Mouse (Mus musculus) limb, embryonic 10.5 days (tissue): ENCODE results near the gene Pld1. TPM values are rescaled to one million over a fixed set of nuclear protein-coding genes. Genes with fewer than 3 reads are reported as not detected.

Experiments
- DNase-seq: peaks from one replicate; pipeline ENCODE4 v3.0.0-alpha.2; 2017; ENCODE audit warnings: low spot score
- H3K27ac ChIP-seq: fragments of 300-500 bp; sonication (generic); 2 replicates; pipeline ENCODE4 v1.5.1; 2016; ENCODE audit warnings: mild to moderate bottlenecking
- H3K27me3 ChIP-seq: fragments of 300-500 bp; sonication (generic); 2 replicates; pipeline ENCODE4 v1.6.1; 2016; ENCODE audit warnings: low read depth, mild to moderate bottlenecking; ENCODE audit not compliant: poor library complexity, severe bottlenecking
- H3K36me3 ChIP-seq: fragments of 300-500 bp; sonication (generic); 2 replicates; pipeline ENCODE4 v1.6.1; 2016; ENCODE audit warnings: mild to moderate bottlenecking, moderate library complexity
- H3K4me1 ChIP-seq: fragments of 300-500 bp; sonication (generic); 2 replicates; pipeline ENCODE4 v1.6.1; 2016
- H3K4me3 ChIP-seq: fragments of 300-500 bp; sonication (generic); 2 replicates; pipeline ENCODE4 v1.5.1; 2016; ENCODE audit warnings: mild to moderate bottlenecking, moderate library complexity
- H3K9me3 ChIP-seq: fragments of 300-500 bp; sonication (generic); replicated peaks from 2 replicates; pipeline ENCODE4 v1.6.1; 2016; ENCODE audit warnings: mild to moderate bottlenecking
- WGBS: fragments of 180-500 bp; shearing (Covaris S2); methylation state at CpG from one replicate; pipeline ENCODE4 v1.1.7; 2016; 5-methylcytosine and 5-hydroxymethylcytosine counted together
- polyA plus RNA-seq: library from polyadenylated mRNA; unstranded; fragments of >200 nt; fragmentation: Nextera tagmentation; extraction: Ambion mirVana; gene quantifications from 2 replicates; pipeline ENCODE4 v1.2.1, GENCODE M21; 2016

Gene Pld1
- polyA plus RNA-seq, 1 experiment from 2014 or later, result 2.1 TPM

DNA sequence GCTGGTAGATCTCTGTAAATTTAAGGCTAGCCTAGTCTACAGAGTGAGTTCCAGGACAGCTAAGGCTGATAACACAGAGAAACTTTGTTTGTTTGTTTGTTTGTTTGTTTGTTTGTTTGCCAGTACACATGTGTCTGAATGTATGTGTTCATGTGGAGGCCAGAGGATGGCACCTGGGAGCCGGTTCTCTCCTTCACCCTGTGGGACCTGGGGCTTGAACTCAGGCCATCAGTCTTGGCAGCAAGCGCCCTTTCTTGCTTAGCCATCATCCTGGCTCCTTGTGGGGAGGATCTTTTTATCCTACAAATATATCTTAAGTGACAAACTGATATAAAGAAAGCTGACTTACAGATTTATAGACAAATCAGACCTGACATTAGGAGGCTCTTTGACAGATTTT, 44.8 kb downstream of the Pld1 start:
- Histone ChIP-seq H3K9me3 (no peaks in the 10 kb centered on the region), H3K36me3 (no peaks in the 10 kb centered on the region), H3K4me3 (no peak overlapping the region), H3K4me1 (peaks cover 8% of the 10 kb centered on the region; the same call in 1 of the 2 replicates), H3K27ac (no peak overlapping the region), H3K27me3 (no peaks in the 10 kb centered on the region)
- no peak for DNase-seq
- 79% methylated on average over 2 of the region's 2 CpGs for WGBS

DNA sequence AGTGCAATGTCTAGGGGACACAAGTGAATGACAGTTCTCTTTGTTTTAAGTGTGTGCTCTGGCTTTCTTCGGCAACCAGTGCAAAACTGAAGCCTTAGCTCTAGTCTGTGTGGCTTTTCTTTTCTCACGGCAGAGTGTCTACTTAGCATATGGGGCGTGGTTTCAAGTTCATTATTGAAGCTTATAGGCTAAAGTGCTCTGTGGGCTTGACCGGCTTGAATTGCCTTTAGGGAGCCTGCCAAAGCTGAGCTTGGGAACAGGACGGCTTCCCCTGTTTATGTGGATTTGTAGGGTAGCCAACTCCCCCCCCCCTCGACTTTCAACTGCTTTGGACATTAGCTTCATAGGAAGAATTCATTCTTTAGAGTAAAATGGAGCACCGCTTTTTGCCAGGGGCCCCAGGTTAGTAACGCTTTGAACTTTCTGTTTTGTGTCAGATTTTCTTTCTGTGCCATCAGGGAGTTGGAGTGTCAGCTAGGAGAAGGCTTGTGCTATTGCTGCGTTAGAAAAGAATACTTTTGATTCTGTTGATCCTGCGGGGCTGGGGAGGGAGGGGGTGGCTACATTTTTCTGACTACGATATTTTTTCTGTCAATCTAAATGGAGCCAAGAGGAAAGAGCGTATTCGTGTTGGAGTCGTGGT, 45.6 kb downstream of the Pld1 start:
- peak; percentile 49 for DNase-seq
- Histone ChIP-seq H3K4me3 (peak overlapping the region; percentile 34), H3K36me3 (no peaks in the 10 kb centered on the region), H3K27ac (no peak overlapping the region), H3K9me3 (no peaks in the 10 kb centered on the region), H3K27me3 (no peaks in the 10 kb centered on the region), H3K4me1 (peaks cover 8% of the 10 kb centered on the region; the same call in 1 of the 2 replicates)
- WGBS, result 27% methylated on average over 14 of the region's 14 CpGs

DNA sequence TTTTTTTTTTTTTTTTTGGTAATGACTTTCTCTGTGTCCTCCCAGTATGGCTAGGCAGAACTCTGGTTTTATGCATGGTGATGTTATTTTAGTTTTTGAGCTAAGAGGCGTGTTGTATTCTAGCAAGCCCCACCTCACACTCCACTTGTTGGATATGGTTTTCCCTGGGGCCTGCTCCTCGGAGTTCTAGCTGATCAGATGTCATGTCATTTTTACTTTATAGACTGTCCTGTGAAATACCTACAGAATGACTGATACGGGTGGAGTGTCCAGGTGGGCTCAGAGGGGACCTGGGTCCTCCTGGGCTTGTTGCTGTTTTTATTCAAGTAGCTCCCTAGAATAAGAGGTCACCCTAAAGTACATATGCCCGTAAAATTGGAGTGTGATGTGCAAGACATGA, 46.1 kb downstream of the Pld1 start:
- no peaks in the 10 kb centered on the region for H3K9me3 ChIP-seq
- WGBS, result 76% methylated on average over 4 of the region's 4 CpGs
- no peaks in the 10 kb centered on the region for H3K27me3 ChIP-seq
- no peak overlapping the region for H3K4me3 ChIP-seq
- peaks cover 12% of the 10 kb centered on the region; the same call in 1 of the 2 replicates for H3K4me1 ChIP-seq
- H3K27ac ChIP-seq, result no peak overlapping the region
- DNase-seq, result no peak
- no peaks in the 10 kb centered on the region for H3K36me3 ChIP-seq

DNA sequence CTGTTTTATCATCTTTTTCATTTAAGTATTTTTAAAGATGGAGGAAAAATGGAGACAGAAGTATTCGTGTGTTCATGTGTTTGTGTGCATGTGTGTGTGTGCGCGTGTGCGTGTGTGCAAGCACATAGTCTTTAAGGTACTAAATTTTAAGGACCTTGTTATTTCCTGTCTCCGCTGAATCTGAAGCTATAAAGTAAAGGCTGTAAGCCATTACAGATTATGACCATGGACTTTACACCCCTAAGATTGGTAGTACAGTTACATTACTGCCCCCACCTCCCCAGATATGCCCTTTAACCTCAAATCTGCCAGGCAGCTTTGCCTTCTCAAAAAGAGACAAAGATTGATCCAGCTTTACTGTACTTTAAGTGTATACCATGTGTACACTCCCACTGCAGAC, 46.8 kb downstream of the Pld1 start:
- no peaks in the 10 kb centered on the region for H3K36me3 ChIP-seq
- no peaks in the 10 kb centered on the region for H3K27me3 ChIP-seq
- WGBS, result 93% methylated on average over 5 of the region's 5 CpGs

DNA sequence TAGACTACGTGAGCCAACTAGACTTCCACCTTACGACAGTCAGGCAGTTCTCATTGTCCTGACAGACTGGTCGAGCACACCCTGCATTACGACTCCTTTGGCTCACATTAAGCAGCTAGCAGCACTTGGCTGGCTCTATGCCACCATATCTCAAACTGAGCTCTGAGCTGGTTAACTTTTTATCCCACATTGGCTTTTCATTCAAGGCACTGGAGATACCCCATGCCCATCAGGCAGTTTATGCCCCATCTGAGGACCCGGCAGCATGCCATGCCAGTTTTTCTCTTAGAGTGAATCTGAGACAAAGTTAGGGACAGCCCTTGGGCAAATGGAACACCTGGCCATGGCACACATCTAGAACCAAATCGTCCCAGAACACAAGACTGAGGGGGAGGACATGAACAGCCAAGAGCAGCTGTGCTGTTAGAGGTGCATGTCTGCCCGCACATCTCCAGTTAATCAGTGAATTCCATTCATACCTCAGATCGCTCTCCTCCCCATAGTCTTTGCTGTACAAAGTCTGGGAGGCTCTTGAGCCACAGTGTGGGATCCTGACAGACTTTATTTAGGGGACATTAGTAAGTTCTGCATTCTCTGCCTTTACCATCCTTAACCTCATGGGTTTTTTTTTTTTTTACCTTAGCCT, 49.5 kb downstream of the Pld1 start:
- Histone ChIP-seq H3K36me3 (no peaks in the 10 kb centered on the region), H3K27ac (no peak overlapping the region), H3K9me3 (no peaks in the 10 kb centered on the region), H3K4me3 (no peak overlapping the region), H3K27me3 (no peaks in the 10 kb centered on the region), H3K4me1 (peaks cover 12% of the 10 kb centered on the region; the same call in 1 of the 2 replicates)
- no peak for DNase-seq
- WGBS, result 75% methylated on average over 8 of the region's 8 CpGs

More for the DNA sequence above, 46.8 kb downstream of the Pld1 start:
- Histone ChIP-seq H3K9me3 (no peaks in the 10 kb centered on the region), H3K4me3 (no peak overlapping the region), H3K4me1 (peaks cover 12% of the 10 kb centered on the region; the same call in 1 of the 2 replicates), H3K27ac (no peak overlapping the region)
- DNase-seq, result no peak

DNA sequence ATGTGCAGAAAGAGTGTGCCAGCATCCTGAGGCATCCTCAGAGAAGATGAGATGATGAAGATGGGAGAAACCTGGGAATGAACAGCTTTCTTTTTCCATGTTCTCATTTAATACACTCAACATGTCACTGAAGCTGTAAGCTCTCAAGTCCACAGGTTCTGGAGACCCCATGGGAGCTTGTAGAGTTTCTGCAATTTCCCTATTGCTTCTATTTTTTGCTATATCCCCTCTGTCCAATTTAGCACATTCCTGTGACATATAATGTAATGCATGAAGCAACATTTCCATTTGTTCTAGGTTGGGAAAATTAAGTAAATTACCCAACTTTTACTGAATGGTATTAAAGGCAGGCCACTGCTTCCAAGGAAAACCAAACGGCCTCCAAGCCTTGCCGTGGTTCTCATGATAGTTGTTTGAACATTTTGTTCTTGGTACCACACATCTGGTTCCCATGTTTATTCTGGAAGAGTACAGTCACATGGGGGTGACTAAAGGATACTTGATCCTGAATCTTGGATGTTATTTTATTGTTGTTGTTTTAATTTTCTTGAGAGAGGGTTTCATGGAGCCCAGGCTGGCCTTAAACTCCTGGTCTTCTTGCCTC, 52.7 kb downstream of the Pld1 start:
- no peak for DNase-seq
- H3K27ac ChIP-seq, result no peak overlapping the region
- 0 out of 2 replicates have a peak, but pooled peaks cover 3% of the 10 kb centered on the region for H3K4me1 ChIP-seq
- no peaks in the 10 kb centered on the region for H3K9me3 ChIP-seq
- 89% methylated on average over 2 of the region's 2 CpGs for WGBS
- no peaks in the 10 kb centered on the region for H3K36me3 ChIP-seq
- H3K27me3 ChIP-seq, result no peaks in the 10 kb centered on the region
- no peak overlapping the region for H3K4me3 ChIP-seq

DNA sequence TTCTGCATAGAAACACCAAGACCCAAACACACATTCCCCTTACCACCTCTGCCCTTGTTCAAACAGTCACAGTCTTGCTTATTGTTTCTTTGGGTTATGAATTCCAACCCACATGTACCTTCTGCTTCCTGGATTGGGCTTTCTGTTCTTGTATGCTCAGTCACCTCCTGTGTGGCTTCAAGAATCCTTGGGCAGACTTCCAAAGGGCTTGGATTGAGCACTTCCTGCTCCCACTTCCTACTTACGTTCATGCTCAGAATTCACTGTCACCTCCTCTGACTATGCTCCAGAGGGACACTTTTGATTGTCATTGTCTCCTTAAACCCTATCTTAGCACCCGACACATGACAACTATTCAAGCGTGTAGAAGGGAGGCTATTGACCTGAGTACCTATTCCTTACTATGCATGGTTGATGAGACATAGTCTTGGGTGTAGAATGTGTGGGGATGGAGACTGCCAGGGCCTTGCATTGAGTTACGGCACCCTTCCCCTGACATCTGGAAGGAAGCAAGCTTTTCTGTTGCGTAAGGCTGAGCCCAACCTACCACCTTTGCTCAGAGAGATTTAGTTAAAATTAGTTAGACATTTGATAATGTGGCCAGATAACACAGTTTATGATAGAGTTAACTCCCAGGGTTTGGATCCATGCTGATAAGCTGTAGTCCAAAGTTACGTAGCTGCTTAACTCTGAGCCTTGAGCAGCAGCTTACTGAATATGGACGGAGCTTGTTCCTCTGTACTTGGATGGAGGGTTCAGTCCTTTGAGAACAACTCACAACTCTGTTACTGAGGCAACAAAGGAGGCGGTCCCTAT, 55.9 kb downstream of the Pld1 start:
- Histone ChIP-seq H3K9me3 (no peaks in the 10 kb centered on the region), H3K4me3 (no peak overlapping the region), H3K36me3 (no peaks in the 10 kb centered on the region), H3K27ac (no peak overlapping the region), H3K27me3 (no peaks in the 10 kb centered on the region), H3K4me1 (0 out of 2 replicates have a peak, but pooled peaks cover 2% of the 10 kb centered on the region)
- WGBS, result 91% methylated on average over 8 of the region's 8 CpGs
- no peak for DNase-seq

DNA sequence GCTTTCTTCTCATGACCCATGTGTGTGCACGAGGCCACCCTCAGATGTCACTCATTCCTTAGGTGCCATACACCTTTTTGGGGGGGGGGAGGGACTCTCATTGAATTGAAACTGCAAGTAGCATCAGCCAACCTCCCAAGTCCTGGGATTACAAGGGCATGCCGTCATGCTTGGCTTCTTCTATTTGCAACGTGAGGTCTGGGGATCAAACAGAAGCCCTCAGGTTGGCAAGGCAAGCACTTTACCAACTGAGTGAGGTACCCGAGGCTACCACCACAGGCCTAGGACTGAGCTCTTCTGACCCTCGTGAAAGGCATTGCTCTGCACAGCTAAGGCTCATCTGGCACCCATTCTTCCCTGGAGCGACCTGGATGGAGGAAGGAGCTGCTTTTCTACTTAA, 65.8 kb downstream of the Pld1 start:
- H3K27ac ChIP-seq, result no peak overlapping the region
- DNase-seq, result peak; percentile 6
- H3K4me3 ChIP-seq, result no peak overlapping the region
- H3K4me1 ChIP-seq, result no peaks in the 10 kb centered on the region
- no peaks in the 10 kb centered on the region for H3K36me3 ChIP-seq
- WGBS, result 83% methylated on average over 6 of the region's 6 CpGs
- H3K9me3 ChIP-seq, result no peaks in the 10 kb centered on the region
- H3K27me3 ChIP-seq, result no peaks in the 10 kb centered on the region

DNA sequence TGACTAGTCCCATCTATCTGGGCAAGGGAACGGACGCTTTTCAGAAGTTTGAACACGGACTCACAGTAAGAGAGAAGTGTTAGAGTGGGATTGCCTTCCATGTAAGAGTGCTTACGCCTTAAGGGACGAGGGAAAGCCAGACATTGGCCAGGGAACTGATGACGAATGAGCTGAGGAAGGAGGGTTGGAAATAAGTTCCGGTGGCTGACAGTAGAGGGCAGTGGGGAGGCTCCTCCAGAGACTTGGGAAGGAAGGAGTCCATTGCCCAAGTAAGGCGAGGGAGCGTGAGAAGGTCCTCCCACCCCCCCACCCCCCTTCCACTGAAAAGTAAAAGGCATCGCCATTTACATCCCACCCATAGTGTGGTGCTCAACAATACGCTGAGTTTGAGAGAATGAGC, 69.2 kb downstream of the Pld1 start:
- peak; percentile 26 for DNase-seq
- Histone ChIP-seq H3K9me3 (no peaks in the 10 kb centered on the region), H3K4me3 (no peak overlapping the region), H3K27ac (no peak overlapping the region), H3K27me3 (no peaks in the 10 kb centered on the region), H3K4me1 (no peaks in the 10 kb centered on the region), H3K36me3 (no peaks in the 10 kb centered on the region)
- WGBS, result 85% methylated on average over 11 of the region's 11 CpGs

DNA sequence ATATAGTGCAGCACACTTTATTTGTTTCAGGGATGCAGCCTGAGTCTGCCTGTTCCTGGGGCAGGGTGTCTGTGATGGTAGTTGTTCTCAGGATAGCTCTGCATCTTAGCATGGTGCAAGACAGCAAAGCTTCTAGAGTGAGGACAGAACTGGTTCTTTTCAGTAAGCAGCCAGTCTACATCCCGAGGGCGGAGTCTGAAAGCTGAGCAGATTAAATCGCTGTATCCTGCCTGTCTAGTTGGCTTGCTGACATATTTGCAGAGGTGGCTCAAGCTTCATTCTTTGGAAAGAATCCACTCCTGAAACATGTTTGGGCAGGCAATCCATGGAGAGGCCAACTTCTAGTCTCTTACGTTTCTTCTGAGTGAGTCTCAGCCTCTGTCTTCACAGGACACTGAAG, 69.9 kb downstream of the Pld1 start:
- Histone ChIP-seq H3K4me3 (no peak overlapping the region), H3K4me1 (no peaks in the 10 kb centered on the region), H3K9me3 (no peaks in the 10 kb centered on the region), H3K27me3 (no peaks in the 10 kb centered on the region), H3K27ac (no peak overlapping the region), H3K36me3 (no peaks in the 10 kb centered on the region)
- peak; percentile 18 for DNase-seq
- WGBS, result 84% methylated on average over 4 of the region's 4 CpGs

DNA sequence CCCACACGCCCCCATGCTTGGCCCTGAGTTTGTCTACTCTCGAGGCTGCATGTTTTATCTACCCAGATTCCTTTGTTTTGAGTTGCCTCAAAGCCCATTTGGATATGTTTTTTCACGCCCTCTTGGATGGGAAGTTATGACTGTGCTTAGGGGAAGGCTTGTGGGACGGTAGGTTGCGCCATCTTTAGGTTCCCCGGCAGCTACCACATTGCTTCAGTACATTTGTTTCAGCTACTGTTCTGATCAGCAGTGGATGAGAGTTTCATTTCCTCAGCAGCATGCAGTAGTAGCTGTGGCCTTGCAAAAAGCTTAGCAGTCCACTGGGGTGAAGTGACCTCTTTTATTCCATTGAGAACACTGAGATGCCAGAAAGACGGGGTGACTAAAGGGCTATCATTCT, 73.7 kb downstream of the Pld1 start:
- Histone ChIP-seq H3K4me1 (no peaks in the 10 kb centered on the region), H3K4me3 (no peak overlapping the region), H3K27ac (no peak overlapping the region), H3K9me3 (no peaks in the 10 kb centered on the region), H3K36me3 (no peaks in the 10 kb centered on the region), H3K27me3 (no peaks in the 10 kb centered on the region)
- peak; percentile 22 for DNase-seq
- 89% methylated on average over 7 of the region's 7 CpGs for WGBS

DNA sequence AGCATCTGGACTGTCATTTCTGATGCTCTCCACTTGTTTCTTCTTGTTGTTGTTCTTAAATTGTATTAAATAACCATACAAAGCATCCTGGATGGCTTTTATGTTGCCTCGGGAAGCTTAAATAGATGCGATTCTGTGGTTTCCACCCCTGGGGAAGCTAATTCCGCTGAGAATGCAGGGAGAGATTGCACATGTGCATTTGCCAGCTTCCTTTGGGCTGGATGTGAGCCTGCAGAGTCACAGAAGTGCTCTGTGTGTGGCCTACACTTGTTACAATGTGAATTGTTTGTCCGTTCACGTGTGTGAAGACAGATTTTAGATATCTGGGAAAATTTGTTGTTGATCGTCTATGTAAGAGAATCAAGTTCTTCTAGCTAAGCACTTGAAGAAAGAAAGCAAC, 74.9 kb downstream of the Pld1 start:
- Histone ChIP-seq H3K4me1 (no peaks in the 10 kb centered on the region), H3K27ac (no peak overlapping the region), H3K9me3 (no peaks in the 10 kb centered on the region), H3K4me3 (no peak overlapping the region), H3K27me3 (no peaks in the 10 kb centered on the region), H3K36me3 (no peaks in the 10 kb centered on the region)
- DNase-seq, result peak; percentile 5
- 87% methylated on average over 6 of the region's 6 CpGs for WGBS

DNA sequence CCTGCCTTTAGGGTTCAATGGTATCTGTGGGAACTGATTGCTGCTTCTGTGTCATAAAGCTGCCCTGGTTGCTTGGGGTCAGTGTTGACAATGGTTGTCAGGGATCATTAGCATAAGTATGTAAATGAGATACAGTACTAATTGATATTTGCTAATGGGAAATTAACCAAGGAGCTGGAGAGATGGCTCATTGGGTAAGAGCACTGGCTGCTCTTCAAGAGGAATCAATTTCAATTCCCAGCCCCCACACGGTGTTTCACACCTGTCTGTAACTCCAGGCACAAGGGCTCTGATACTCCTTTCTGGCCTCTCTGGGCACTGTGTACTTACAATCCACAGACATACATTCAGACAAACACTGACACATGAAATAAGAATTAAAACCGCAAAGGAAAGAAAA, 78.5 kb downstream of the Pld1 start:
- 89% methylated on average over 2 of the region's 2 CpGs for WGBS

More for the DNA sequence above, 78.5 kb downstream of the Pld1 start:
- no peak for DNase-seq
- Histone ChIP-seq H3K27me3 (no peaks in the 10 kb centered on the region), H3K4me3 (no peak overlapping the region), H3K36me3 (no peaks in the 10 kb centered on the region), H3K27ac (no peak overlapping the region), H3K4me1 (no peaks in the 10 kb centered on the region), H3K9me3 (no peaks in the 10 kb centered on the region)
